Mouse (Mus musculus): Measurements from ENCODE around the gene Fcgrt. TPM values are rescaled to one million over a fixed set of nuclear protein-coding genes. Genes with fewer than 3 reads are reported as not detected.

Fcgrt gene
- polyA plus RNA-seq, 1 experiment from 2014 or later, result 33.8 TPM

DNA sequence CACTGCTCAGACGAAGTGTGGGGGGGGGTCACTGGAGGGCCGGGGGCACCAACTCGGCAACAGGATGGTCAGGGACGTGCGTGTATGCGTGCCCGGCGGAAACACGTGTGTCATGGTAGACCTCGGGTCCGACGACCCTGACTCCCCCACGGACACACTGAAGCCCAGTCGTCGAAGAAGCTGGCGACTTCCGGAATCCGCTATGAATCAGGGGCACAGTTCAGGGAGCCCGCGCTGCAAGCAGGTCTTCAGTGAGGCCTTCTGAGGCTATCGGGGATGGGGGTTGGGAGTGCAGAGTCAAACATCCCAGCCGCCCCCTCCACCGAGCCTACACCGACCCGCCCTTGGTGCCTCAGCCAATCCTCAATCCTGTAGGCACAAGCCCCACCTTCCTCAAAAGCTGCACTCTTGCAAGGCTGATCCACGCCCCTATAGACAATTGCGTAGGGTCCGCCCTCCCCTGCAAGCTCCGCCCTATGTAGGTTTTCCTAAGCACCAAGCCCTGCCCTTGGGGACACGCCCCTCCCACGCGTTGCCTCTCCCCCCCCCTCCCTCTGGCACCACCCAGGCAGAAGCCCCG is 49.6 kb downstream of the Fcgrt start:
- ATAC-seq (replicated peaks; ENCODE audit: low FRiP score) (peak; percentile 95), DNase-seq (ENCODE audit: low spot score) (peak; percentile 92)
- WGBS, result under 1% methylated on average over 33 of the region's 33 CpGs
- no peaks in the 10 kb centered on the region for H3K9me3 ChIP-seq (ENCODE audit: control insufficient read depth, low read length)
- H3K4me3 ChIP-seq (ENCODE audit: low read depth, low read length), result peak overlapping the region; percentile 72
- peak overlapping the region; percentile 99 for H3K27ac ChIP-seq (ENCODE audit: low read depth, low read length)
- H3K4me2 ChIP-seq, result peak overlapping the region; percentile 100
- H3K9ac ChIP-seq (ENCODE audit: low read depth, low read length), result peak overlapping the region; percentile 91
- no peaks in the 10 kb centered on the region for H3K27me3 ChIP-seq (replicated peaks; ENCODE audit: control insufficient read depth, insufficient read depth, low read length)
- peaks cover 15% of the 10 kb centered on the region for H3K4me1 ChIP-seq (replicated peaks; ENCODE audit: control insufficient read depth, insufficient read depth, low read length)
- peaks cover 13% of the 10 kb centered on the region for H3K36me3 ChIP-seq (ENCODE audit: control insufficient read depth, insufficient read depth, low read length)

DNA sequence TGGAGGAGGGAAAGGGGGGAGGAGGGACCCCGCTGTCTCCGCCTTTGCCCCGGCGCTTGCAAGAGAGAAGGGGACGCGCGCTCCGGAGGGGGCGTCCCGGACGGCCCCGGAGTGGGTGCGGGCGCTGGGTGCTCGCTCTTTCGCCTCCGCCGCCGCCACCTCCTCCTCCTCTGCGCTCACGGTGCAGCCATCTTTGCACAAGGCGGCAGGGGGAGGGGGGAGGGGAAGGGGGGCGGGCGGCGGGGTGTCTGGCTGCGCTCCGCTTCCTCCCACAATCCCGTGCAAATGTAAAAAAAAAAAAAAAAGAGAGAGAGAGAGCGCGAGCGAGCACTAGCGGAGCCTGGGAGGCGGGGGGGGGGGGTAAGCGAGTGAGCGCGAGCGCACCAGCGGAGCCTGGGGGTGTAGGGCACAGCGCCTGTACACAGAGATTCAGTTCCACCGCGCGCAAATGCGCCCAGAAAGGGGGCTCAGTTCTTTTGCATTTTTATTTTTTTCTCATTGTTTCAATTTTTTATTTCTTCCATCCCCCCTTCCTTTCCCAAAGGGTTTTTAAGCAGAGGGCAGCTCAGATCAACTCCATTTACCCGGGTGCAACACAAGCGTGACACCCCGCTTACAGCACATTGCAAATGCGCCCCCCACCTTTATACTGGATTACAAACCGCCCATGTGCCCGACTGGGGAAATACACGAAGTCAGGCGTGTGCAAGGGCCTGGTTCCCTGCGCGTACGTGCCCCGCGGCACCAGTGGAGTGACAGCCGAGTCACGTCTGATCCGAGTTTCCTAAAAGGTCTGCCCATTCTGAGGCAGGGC is 50.3 kb downstream of the Fcgrt start:
- peaks cover 20% of the 10 kb centered on the region for H3K36me3 ChIP-seq (ENCODE audit: control insufficient read depth, insufficient read depth, low read length)
- peak overlapping the region; percentile 72 for H3K4me3 ChIP-seq (ENCODE audit: low read depth, low read length)
- peaks cover 15% of the 10 kb centered on the region for H3K4me1 ChIP-seq (replicated peaks; ENCODE audit: control insufficient read depth, insufficient read depth, low read length)
- peak overlapping the region; percentile 99 for H3K27ac ChIP-seq (ENCODE audit: low read depth, low read length)
- H3K27me3 ChIP-seq (replicated peaks; ENCODE audit: control insufficient read depth, insufficient read depth, low read length), result no peaks in the 10 kb centered on the region
- peak; percentile 50 for ATAC-seq (replicated peaks; ENCODE audit: low FRiP score)
- peak overlapping the region; percentile 91 for H3K9ac ChIP-seq (ENCODE audit: low read depth, low read length)
- 0% methylated on average over 34 of the region's 59 CpGs for WGBS
- no peaks in the 10 kb centered on the region for H3K9me3 ChIP-seq (ENCODE audit: control insufficient read depth, low read length)
- peak overlapping the region; percentile 100 for H3K4me2 ChIP-seq
- DNase-seq (ENCODE audit: low spot score), result peak; percentile 85

DNA sequence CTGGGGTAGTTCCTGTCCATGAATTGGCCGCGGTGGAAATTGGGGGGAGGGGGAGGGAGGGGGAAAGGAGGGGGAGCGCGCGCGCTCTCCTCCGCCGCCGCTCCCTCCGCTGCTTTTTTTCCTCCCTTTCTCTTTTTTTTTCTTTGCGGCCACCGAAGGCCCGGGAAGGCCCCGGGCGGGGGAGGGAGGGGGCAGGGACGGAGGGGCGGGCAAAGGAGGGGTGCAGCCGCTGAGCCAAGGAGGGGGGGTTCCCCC is 50.9 kb downstream of the Fcgrt start, which contains the start of gene Prr12:
Gene Prr12 (minus strand): TSS at position 20 of the 255 bp plus-strand sequence.
- no peaks in the 10 kb centered on the region for H3K9me3 ChIP-seq (ENCODE audit: control insufficient read depth, low read length)
- DNase-seq (ENCODE audit: low spot score) (no peak), ATAC-seq (replicated peaks; ENCODE audit: low FRiP score) (no peak)
- H3K4me2 ChIP-seq, result peak within 1 kb of the TSS; percentile 100
- peaks cover 15% of the 10 kb centered on the region for H3K4me1 ChIP-seq (replicated peaks; ENCODE audit: control insufficient read depth, insufficient read depth, low read length)
- peak within 1 kb of the TSS; percentile 91 for H3K9ac ChIP-seq (ENCODE audit: low read depth, low read length)
- 0% methylated on average over 14 of the region's 18 CpGs for WGBS
- no peaks in the 10 kb centered on the region for H3K27me3 ChIP-seq (replicated peaks; ENCODE audit: control insufficient read depth, insufficient read depth, low read length)
- peak within 1 kb of the TSS; percentile 99 for H3K27ac ChIP-seq (ENCODE audit: low read depth, low read length)
- H3K4me3 ChIP-seq (ENCODE audit: low read depth, low read length), result peak within 1 kb of the TSS; percentile 72
- H3K36me3 ChIP-seq (ENCODE audit: control insufficient read depth, insufficient read depth, low read length), result peaks cover 26% of the 10 kb centered on the region

DNA sequence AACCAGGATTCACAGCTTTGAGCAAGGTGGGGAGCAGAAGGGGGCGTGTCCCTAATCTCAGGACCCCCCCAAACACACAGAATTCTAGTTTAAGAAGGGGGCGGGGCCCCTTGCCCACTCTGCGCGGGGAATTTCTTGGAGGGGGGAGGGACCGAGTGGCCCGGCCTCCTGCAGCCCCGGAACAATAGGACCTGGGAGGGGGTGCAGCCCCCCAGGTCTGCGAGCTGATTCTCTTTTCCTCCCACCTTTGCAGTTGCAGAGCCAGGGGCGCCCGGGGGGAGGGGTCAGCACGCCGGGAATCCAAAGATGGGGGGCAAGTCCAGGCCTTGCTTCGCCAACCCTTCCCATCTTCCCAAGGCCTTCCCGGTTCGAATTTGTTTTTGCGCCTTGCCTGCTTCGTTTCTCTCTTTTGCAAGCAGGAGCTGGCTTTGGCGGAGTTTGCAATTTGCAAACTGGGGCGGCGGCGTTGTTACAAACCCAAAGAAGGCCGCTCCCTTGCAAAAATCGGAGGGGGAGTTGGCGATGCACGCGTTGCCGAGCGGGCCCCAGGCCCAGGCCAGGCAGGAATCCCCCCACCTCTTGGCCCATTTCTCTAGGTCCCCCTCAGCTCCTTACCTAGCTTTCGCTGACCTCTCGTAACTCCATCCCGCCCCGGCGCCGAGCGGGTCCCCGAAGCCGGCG is 51.3 kb downstream of the Fcgrt start:
- Histone ChIP-seq H3K9ac (ENCODE audit: low read depth, low read length) (peak overlapping the region; percentile 91), H3K4me2 (peak overlapping the region; percentile 100), H3K4me3 (ENCODE audit: low read depth, low read length) (peak overlapping the region; percentile 72), H3K27ac (ENCODE audit: low read depth, low read length) (peak overlapping the region; percentile 99), H3K4me1 (replicated peaks; ENCODE audit: control insufficient read depth, insufficient read depth, low read length) (peaks cover 15% of the 10 kb centered on the region), H3K36me3 (ENCODE audit: control insufficient read depth, insufficient read depth, low read length) (peaks cover 30% of the 10 kb centered on the region), H3K9me3 (ENCODE audit: control insufficient read depth, low read length) (no peaks in the 10 kb centered on the region), H3K27me3 (replicated peaks; ENCODE audit: control insufficient read depth, insufficient read depth, low read length) (no peaks in the 10 kb centered on the region)
- WGBS, result under 1% methylated on average over 38 of the region's 38 CpGs
- ATAC-seq (replicated peaks; ENCODE audit: low FRiP score), result no peak
- DNase-seq (ENCODE audit: low spot score), result peak; percentile 68

DNA sequence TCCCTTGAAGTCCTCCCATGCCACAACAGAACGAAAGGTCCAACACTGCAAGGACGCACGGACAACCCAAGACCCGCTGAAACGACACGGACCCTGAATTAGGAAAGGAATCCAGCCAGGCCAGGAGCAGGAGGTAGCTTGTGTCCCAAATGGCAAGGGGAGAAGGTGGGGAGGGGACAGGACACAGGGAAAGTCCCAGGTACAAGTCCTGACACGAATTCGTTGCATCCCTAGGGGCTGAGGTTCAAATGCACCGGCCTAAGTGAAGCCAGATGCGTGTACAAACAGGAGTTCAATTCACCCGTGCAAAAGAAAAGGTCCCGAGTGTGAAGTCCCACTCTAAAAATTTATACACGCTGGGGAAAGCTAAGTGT is 52.1 kb downstream of the Fcgrt start:
- Histone ChIP-seq H3K27me3 (replicated peaks; ENCODE audit: control insufficient read depth, insufficient read depth, low read length) (no peaks in the 10 kb centered on the region), H3K9ac (ENCODE audit: low read depth, low read length) (peak overlapping the region; percentile 91), H3K9me3 (ENCODE audit: control insufficient read depth, low read length) (no peaks in the 10 kb centered on the region), H3K4me3 (ENCODE audit: low read depth, low read length) (peak overlapping the region; percentile 72), H3K4me2 (peak overlapping the region; percentile 100), H3K4me1 (replicated peaks; ENCODE audit: control insufficient read depth, insufficient read depth, low read length) (peaks cover 15% of the 10 kb centered on the region), H3K27ac (ENCODE audit: low read depth, low read length) (peak overlapping the region; percentile 99), H3K36me3 (ENCODE audit: control insufficient read depth, insufficient read depth, low read length) (peaks cover 38% of the 10 kb centered on the region)
- 6% methylated on average over 13 of the region's 13 CpGs for WGBS
- DNase-seq (ENCODE audit: low spot score) (no peak), ATAC-seq (replicated peaks; ENCODE audit: low FRiP score) (no peak)

DNA sequence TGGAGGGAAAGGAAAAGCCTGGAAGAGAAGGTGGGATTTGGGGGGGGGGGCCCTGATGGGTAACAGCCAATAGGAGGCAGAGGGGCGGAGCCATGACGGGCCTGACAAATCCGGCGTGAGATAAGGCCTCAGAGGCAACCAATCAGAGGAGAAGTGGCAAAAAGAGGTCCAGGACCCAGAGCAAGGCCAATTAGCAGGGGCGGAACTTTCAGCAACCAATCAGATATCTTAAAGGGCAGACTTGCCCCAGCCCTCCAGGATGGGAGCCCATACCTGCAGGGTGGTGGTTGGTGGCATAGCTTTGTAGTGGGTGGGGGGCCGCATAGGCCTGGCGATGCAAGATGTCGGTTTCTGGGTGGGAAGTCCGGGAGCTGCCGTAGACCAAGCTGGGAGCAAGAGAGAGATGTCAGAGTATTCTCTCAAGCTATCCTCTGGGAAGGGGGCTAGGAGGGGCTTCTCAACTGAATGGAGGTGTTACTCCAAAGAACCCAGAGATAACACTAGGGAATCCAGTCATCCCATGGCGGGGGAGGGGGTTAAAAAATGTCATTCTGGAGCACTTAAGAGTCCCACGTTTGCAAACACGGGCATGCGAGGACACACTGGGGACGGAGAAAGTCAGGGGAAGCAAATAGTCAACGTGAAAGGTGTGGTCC is 52.6 kb downstream of the Fcgrt start:
- Histone ChIP-seq H3K27ac (ENCODE audit: low read depth, low read length) (peak overlapping the region; percentile 99; the same call in 1 of the 2 replicates), H3K4me2 (peak overlapping the region; percentile 100), H3K9ac (ENCODE audit: low read depth, low read length) (peak overlapping the region; percentile 91; the same call in 1 of the 2 replicates), H3K4me3 (ENCODE audit: low read depth, low read length) (peak overlapping the region; percentile 72), H3K4me1 (replicated peaks; ENCODE audit: control insufficient read depth, insufficient read depth, low read length) (peaks cover 15% of the 10 kb centered on the region), H3K27me3 (replicated peaks; ENCODE audit: control insufficient read depth, insufficient read depth, low read length) (no peaks in the 10 kb centered on the region), H3K36me3 (ENCODE audit: control insufficient read depth, insufficient read depth, low read length) (peaks cover 42% of the 10 kb centered on the region), H3K9me3 (ENCODE audit: control insufficient read depth, low read length) (no peaks in the 10 kb centered on the region)
- peak; percentile 21 for ATAC-seq (replicated peaks; ENCODE audit: low FRiP score)
- DNase-seq (ENCODE audit: low spot score), result peak; percentile 62
- WGBS, result 12% methylated on average over 16 of the region's 16 CpGs

DNA sequence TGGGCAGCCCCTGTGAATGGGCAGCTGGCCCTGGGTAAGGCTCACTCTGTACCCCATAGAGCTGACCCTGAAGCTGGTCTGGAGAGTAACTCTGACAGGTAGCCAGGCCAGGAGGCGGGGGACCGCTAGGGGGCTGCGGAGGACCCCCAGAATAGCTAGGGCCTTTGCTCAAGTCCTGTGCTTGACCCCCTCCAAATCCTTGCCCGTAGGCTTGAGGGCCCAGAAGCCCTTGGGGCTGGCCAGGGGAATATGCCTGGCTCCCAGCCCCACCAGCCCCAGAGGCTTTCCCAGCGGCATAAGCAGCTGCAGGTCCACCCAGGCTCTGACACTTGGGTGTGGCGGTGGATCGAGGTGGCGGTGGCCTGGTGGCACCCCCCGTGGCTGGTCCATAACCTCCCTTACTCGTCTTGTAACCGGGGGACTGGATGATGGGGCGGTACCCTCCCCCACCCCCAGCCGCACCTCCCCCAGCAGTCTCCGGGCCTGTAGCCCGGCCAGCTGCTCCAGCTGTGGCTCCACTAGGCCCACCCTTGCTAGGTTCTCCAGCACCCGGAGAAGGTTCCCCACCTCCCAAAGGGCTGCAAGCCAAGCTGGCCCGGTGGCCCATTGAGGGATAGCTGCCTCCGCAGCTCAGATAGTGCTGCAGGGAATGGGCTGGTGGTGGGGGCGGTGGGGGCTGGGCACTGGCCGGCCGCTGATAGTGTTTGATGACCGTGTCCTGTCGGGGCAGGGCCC is 54.6 kb downstream of the Fcgrt start:
- Histone ChIP-seq H3K27ac (ENCODE audit: low read depth, low read length) (no peak overlapping the region), H3K9me3 (ENCODE audit: control insufficient read depth, low read length) (no peaks in the 10 kb centered on the region), H3K36me3 (ENCODE audit: control insufficient read depth, insufficient read depth, low read length) (peaks cover 59% of the 10 kb centered on the region), H3K27me3 (replicated peaks; ENCODE audit: control insufficient read depth, insufficient read depth, low read length) (no peaks in the 10 kb centered on the region), H3K4me2 (no peak overlapping the region), H3K4me3 (ENCODE audit: low read depth, low read length) (no peak overlapping the region), H3K9ac (ENCODE audit: low read depth, low read length) (no peak overlapping the region), H3K4me1 (replicated peaks; ENCODE audit: control insufficient read depth, insufficient read depth, low read length) (peaks cover 15% of the 10 kb centered on the region)
- 94% methylated on average over 23 of the region's 23 CpGs for WGBS
- ATAC-seq (replicated peaks; ENCODE audit: low FRiP score) (no peak), DNase-seq (ENCODE audit: low spot score) (no peak)
